Mouse (Mus musculus): ENCODE measurements at regions not wholly inside any gene's neighbourhood (a gene's known extent, or its start where the extent isn't known, plus 50 kb on each side); places are given as distances from the start of the nearest gene placed in this dataset.

DNA sequence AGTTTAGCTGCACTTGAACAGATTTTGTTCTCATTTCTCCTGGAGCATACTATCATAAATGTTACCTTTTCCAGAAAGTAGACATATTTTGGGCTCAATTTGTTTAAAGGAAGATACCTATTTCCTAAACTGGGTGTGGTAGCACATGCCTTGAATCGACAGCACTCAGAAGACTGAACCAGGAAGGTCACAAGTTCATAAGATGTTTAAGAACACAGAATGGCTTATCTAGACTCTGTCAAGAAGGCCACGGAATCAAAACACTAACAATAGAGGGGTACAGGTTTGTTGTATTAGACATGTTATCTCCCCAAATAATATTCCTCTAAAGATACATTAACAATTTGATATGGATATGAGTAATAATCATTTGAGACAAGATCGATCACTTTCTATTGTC lies 64.4 kb upstream of the Atp2b1 start:
- no peak for TF ChIP-seq CTCF (IDR thresholded peaks at IDR 0.05; ENCODE audit: extremely low read depth, insufficient read depth, low read length)
- no peak for TF ChIP-seq POLR2A (IDR thresholded peaks at IDR 0.05; ENCODE audit: extremely low read depth, insufficient read depth, low read length)
